9 mouse cellular contexts compared by ENCODE assay signal in the genomic region with DNA sequence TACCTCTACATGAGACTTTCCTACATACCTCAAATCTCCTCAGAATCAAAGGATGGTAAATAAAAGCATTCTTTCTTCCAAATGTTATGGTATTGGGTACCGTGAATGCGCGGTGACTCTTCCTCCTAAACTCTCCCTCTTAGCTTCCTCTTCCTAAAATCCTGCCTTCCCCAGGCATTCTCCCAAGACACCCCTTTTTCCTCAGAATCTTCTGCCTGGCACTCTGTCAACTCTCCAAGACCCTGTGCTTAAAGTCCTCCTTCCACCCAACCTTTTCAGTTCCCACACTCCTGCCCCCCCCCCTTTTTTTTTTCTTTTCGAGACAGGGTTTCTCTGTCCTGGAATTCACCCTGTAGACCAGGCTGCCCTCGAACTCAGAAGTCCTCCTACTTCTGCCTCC. TPM values are rescaled to one million over a fixed set of nuclear protein-coding genes. Genes with fewer than 3 reads are reported as not detected.
A peak's percentile ranks its signal among the peaks of the same experiment; 100 is the strongest.
DNase-seq lines count a peak whose midpoint lies in the region; ATAC-seq lines count a peak whose summit lies in the region.
"Had no signal": no experiment of that assay in that cellular context is flagged by ENCODE, and none has a peak within 500 bp of the region (broad histone marks: within the 10 kb centered on the region; RNA-seq: fewer than 3 reads in every experiment).

No protein-coding gene starts in this region.

- peaks cover 32% of the 10 kb centered on the region for H3K36me3 ChIP-seq in kidney, embryonic 14.5 days (ENCODE audit: control insufficient read depth, insufficient read depth, low read length)
- peaks cover 16% of the 10 kb centered on the region for H3K36me3 ChIP-seq in embryonic facial prominence, embryonic 11.5 days (replicated peaks; ENCODE audit: control insufficient read depth, insufficient read depth, low read depth, low read length)
- H3K36me3 ChIP-seq in hindbrain, embryonic 14.5 days (replicated peaks; ENCODE audit: control insufficient read depth, insufficient read depth) = peaks cover 33% of the 10 kb centered on the region
- H3K36me3 ChIP-seq in midbrain, embryonic 14.5 days (ENCODE audit: control insufficient read depth, insufficient read depth, low read length) = peaks cover 31% of the 10 kb centered on the region

- no peak overlapping the region for H3K9ac ChIP-seq in kidney, embryonic 14.5 days (ENCODE audit: low read depth, low read length)
- H3K9ac ChIP-seq in embryonic facial prominence, embryonic 11.5 days (replicated peaks; ENCODE audit: low read length) = no peak overlapping the region
- 0 out of 2 replicates have a peak overlapping the region, but pooled peaks have one; percentile 6 for H3K9ac ChIP-seq in hindbrain, embryonic 14.5 days
- H3K9ac ChIP-seq in midbrain, embryonic 14.5 days (replicated peaks; ENCODE audit: low read length) = peak overlapping the region; percentile 23; the same call in 1 of the 2 replicates

- DNase-seq in kidney, postnatal 14 days = no peak
- DNase-seq in embryonic facial prominence, embryonic 11.5 days (ENCODE audit: low spot score) = no peak
- DNase-seq in hindbrain, embryonic 14.5 days (ENCODE audit: low spot score) = no peak
- DNase-seq in midbrain, embryonic 14.5 days = peak; percentile 35
- DNase-seq in adrenal gland, adult 18-20 months (ENCODE audit: low spot score in 2 of 2) = no peak
- DNase-seq in thymus, postnatal 14 days = no peak
- DNase-seq in frontal cortex, postnatal 25 days (ENCODE audit: low spot score in 2 of 2) = no peak

- 13% methylated on average over 5 of the region's 5 CpGs for WGBS in kidney, embryonic 14.5 days
- WGBS in embryonic facial prominence, embryonic 11.5 days = 3% methylated on average over 5 of the region's 5 CpGs
- WGBS in hindbrain, embryonic 14.5 days = 0% methylated on average over 5 of the region's 5 CpGs
- whole genome bisulfite sequencing in midbrain, embryonic 14.5 days = under 1% methylated on average over 5 of the region's 5 CpGs

- no peaks in the 10 kb centered on the region for H3K27me3 ChIP-seq in kidney, embryonic 14.5 days (ENCODE audit: control insufficient read depth, insufficient read depth, low read length)
- H3K27me3 ChIP-seq in embryonic facial prominence, embryonic 11.5 days (ENCODE audit: control insufficient read depth, insufficient read depth, low read length) = no peaks in the 10 kb centered on the region
- no peaks in the 10 kb centered on the region for H3K27me3 ChIP-seq in hindbrain, embryonic 14.5 days (ENCODE audit: control insufficient read depth, insufficient read depth, low read length)
- H3K27me3 ChIP-seq in midbrain, embryonic 14.5 days (ENCODE audit: control insufficient read depth, insufficient read depth, low read length) = peaks cover 1% of the 10 kb centered on the region; the same call in 1 of the 2 replicates

- H3K9me3 ChIP-seq in kidney, embryonic 14.5 days (ENCODE audit: control insufficient read depth, low read length) = no peaks in the 10 kb centered on the region
- no peaks in the 10 kb centered on the region for H3K9me3 ChIP-seq in embryonic facial prominence, embryonic 11.5 days (replicated peaks; ENCODE audit: control insufficient read depth, low read length)
- H3K9me3 ChIP-seq in hindbrain, embryonic 14.5 days (ENCODE audit: control insufficient read depth, low read length) = no peaks in the 10 kb centered on the region
- no peaks in the 10 kb centered on the region for H3K9me3 ChIP-seq in midbrain, embryonic 14.5 days (ENCODE audit: control insufficient read depth, low read length)

- no peak overlapping the region for H3K27ac ChIP-seq in kidney, embryonic 14.5 days (ENCODE audit: low read depth, low read length)
- no peak overlapping the region for H3K27ac ChIP-seq in embryonic facial prominence, embryonic 11.5 days (replicated peaks; ENCODE audit: low read depth, low read length)
- peak overlapping the region; percentile 52 for H3K27ac ChIP-seq in hindbrain, embryonic 14.5 days
- H3K27ac ChIP-seq in midbrain, embryonic 14.5 days (replicated peaks; ENCODE audit: low read depth, low read length) = peak overlapping the region; percentile 74

- H3K4me2 ChIP-seq in kidney, embryonic 14.5 days (replicated peaks; ENCODE audit: low read depth, low read length) = peak overlapping the region; percentile 41
- peak overlapping the region; percentile 39 for H3K4me2 ChIP-seq in embryonic facial prominence, embryonic 11.5 days (ENCODE audit: low read depth, low read length)
- H3K4me2 ChIP-seq in hindbrain, embryonic 14.5 days (replicated peaks) = peak overlapping the region; percentile 48
- peak overlapping the region; percentile 64 for H3K4me2 ChIP-seq in midbrain, embryonic 14.5 days (ENCODE audit: low read length)

- ATAC-seq in kidney, embryonic 14.5 days (ENCODE audit: low FRiP score, low TSS enrichment) = no peak
- ATAC-seq in embryonic facial prominence, embryonic 11.5 days (replicated peaks; ENCODE audit: insufficient number of reproducible peaks, low FRiP score, low TSS enrichment, low read depth) = no peak
- no peak for ATAC-seq in hindbrain, embryonic 14.5 days (ENCODE audit: low FRiP score)
- no peak for ATAC-seq in midbrain, embryonic 14.5 days (ENCODE audit: low FRiP score, low TSS enrichment)

- H3K4me3 ChIP-seq in kidney, embryonic 14.5 days (ENCODE audit: low read length) = peak overlapping the region; percentile 27
- peak overlapping the region; percentile 23 for H3K4me3 ChIP-seq in embryonic facial prominence, embryonic 11.5 days (ENCODE audit: low read depth, low read length)
- peak overlapping the region; percentile 18 for H3K4me3 ChIP-seq in hindbrain, embryonic 14.5 days (replicated peaks; ENCODE audit: low read length)
- peak overlapping the region; percentile 92 for H3K4me3 ChIP-seq in midbrain, embryonic 14.5 days (replicated peaks; ENCODE audit: low read depth, low read length)

- peaks cover 20% of the 10 kb centered on the region for H3K4me1 ChIP-seq in kidney, embryonic 14.5 days (ENCODE audit: control insufficient read depth, insufficient read depth, low read length)
- peaks cover 2% of the 10 kb centered on the region; the same call in 1 of the 2 replicates for H3K4me1 ChIP-seq in embryonic facial prominence, embryonic 11.5 days (ENCODE audit: control insufficient read depth, insufficient read depth, low read length)
- H3K4me1 ChIP-seq in hindbrain, embryonic 14.5 days (replicated peaks; ENCODE audit: control insufficient read depth, insufficient read depth, low read length) = peaks cover 21% of the 10 kb centered on the region
- H3K4me1 ChIP-seq in midbrain, embryonic 14.5 days (ENCODE audit: control insufficient read depth, insufficient read depth, low read length) = peaks cover 24% of the 10 kb centered on the region

RNA-seq across cellular contexts. Expression of a gene that starts 0.5 kb away (rescaled TPM):
- 109 and 111 TPM in 2 replicates for polyA plus RNA-seq in kidney, embryonic 14.5 days (2014; fragmentation: Nextera tagmentation; extraction: Ambion mirVana)
- polyA plus RNA-seq in embryonic facial prominence, embryonic 11.5 days (2014; fragmentation: Nextera tagmentation; extraction: Ambion mirVana) = 168 and 170 TPM in 2 replicates
- polyA plus RNA-seq in hindbrain, embryonic 14.5 days (2014; fragmentation: Nextera tagmentation; extraction: Ambion mirVana) = 237 and 242 TPM in 2 replicates
- 281 and 288 TPM in 2 replicates for polyA plus RNA-seq in midbrain, embryonic 14.5 days (2014; fragmentation: Nextera tagmentation; extraction: Ambion mirVana)
- total RNA-seq in adrenal gland, adult 18-20 months (2021) = 100 to 1,000 TPM in 1 of 2 experiments, 10 to 100 TPM in 1; 92.9 to 117 TPM

RNA-seq across cellular contexts. Expression of a gene that starts 9.7 kb away (rescaled TPM):
- polyA plus RNA-seq in kidney, embryonic 14.5 days (2014; fragmentation: Nextera tagmentation; extraction: Ambion mirVana) = 1.2 and 1.3 TPM in 2 replicates
- polyA plus RNA-seq in embryonic facial prominence, embryonic 11.5 days (2014; fragmentation: Nextera tagmentation; extraction: Ambion mirVana) = 2.1 and 2.7 TPM in 2 replicates
- polyA plus RNA-seq in hindbrain, embryonic 14.5 days (2014; fragmentation: Nextera tagmentation; extraction: Ambion mirVana) = 1.3 TPM in 2 replicates
- polyA plus RNA-seq in midbrain, embryonic 14.5 days (2014; fragmentation: Nextera tagmentation; extraction: Ambion mirVana) = 0.63 and 0.88 TPM in 2 replicates
- under 1 TPM; 0.19 to 0.20 TPM for total RNA-seq in adrenal gland, adult 18-20 months (2021)
- total RNA-seq: monocyte, adult 5-6 weeks had no signal

RNA-seq across cellular contexts. Expression of a gene that starts 15.9 kb away (rescaled TPM):
- 69.5 and 93.5 TPM in 2 replicates for polyA plus RNA-seq in kidney, embryonic 14.5 days (2014; fragmentation: Nextera tagmentation; extraction: Ambion mirVana)
- 78.6 and 81.7 TPM in 2 replicates for polyA plus RNA-seq in embryonic facial prominence, embryonic 11.5 days (2014; fragmentation: Nextera tagmentation; extraction: Ambion mirVana)
- 37.6 and 42.6 TPM in 2 replicates for polyA plus RNA-seq in hindbrain, embryonic 14.5 days (2014; fragmentation: Nextera tagmentation; extraction: Ambion mirVana)
- polyA plus RNA-seq in midbrain, embryonic 14.5 days (2014; fragmentation: Nextera tagmentation; extraction: Ambion mirVana) = 37.2 and 37.4 TPM in 2 replicates
- 10 to 100 TPM; 33.0 to 36.0 TPM for total RNA-seq in adrenal gland, adult 18-20 months (2021)

RNA-seq across cellular contexts. Expression of a gene that starts 30.4 kb away (rescaled TPM):
- polyA plus RNA-seq in kidney, embryonic 14.5 days (2014; fragmentation: Nextera tagmentation; extraction: Ambion mirVana) = 3.2 and 3.8 TPM in 2 replicates
- 1.8 and 2.0 TPM in 2 replicates for polyA plus RNA-seq in embryonic facial prominence, embryonic 11.5 days (2014; fragmentation: Nextera tagmentation; extraction: Ambion mirVana)
- 5.2 and 7.3 TPM in 2 replicates for polyA plus RNA-seq in hindbrain, embryonic 14.5 days (2014; fragmentation: Nextera tagmentation; extraction: Ambion mirVana)
- polyA plus RNA-seq in midbrain, embryonic 14.5 days (2014; fragmentation: Nextera tagmentation; extraction: Ambion mirVana) = 5.2 and 8.5 TPM in 2 replicates
- total RNA-seq in adrenal gland, adult 18-20 months (2021) = 1 to 10 TPM in 1 of 2 experiments, under 1 TPM in 1; 0.77 to 1.1 TPM
- total RNA-seq: monocyte, adult 5-6 weeks had no signal

RNA-seq across cellular contexts. Expression of a gene that starts 31.3 kb away (rescaled TPM):
- 2.8 and 4.2 TPM in 2 replicates for polyA plus RNA-seq in kidney, embryonic 14.5 days (2014; fragmentation: Nextera tagmentation; extraction: Ambion mirVana)
- polyA plus RNA-seq in embryonic facial prominence, embryonic 11.5 days (2014; fragmentation: Nextera tagmentation; extraction: Ambion mirVana) = 2.9 and 3.2 TPM in 2 replicates
- polyA plus RNA-seq in hindbrain, embryonic 14.5 days (2014; fragmentation: Nextera tagmentation; extraction: Ambion mirVana) = 20.9 and 23.6 TPM in 2 replicates
- polyA plus RNA-seq in midbrain, embryonic 14.5 days (2014; fragmentation: Nextera tagmentation; extraction: Ambion mirVana) = 25.2 and 30.2 TPM in 2 replicates
- total RNA-seq in adrenal gland, adult 18-20 months (2021) = 1 to 10 TPM; 6.2 to 8.4 TPM
- total RNA-seq: monocyte, adult 5-6 weeks had no signal

Comparison
In these comparisons a context has a peak if more than half of its experiments do, and no peak if none do; other contexts are left out.
1. H3K27ac ChIP-seq: peak in hindbrain, embryonic 14.5 days (single experiment) and midbrain, embryonic 14.5 days (single experiment); none in kidney, embryonic 14.5 days (single experiment) and embryonic facial prominence, embryonic 11.5 days (single experiment).
2. H3K4me3 ChIP-seq: peak in every context shown above with its lines; median percentile 92 in midbrain, embryonic 14.5 days; 27 in kidney, embryonic 14.5 days; 23 in embryonic facial prominence, embryonic 11.5 days; 18 in hindbrain, embryonic 14.5 days.
3. H3K9ac ChIP-seq: peak in hindbrain, embryonic 14.5 days (single experiment) and midbrain, embryonic 14.5 days (single experiment); none in kidney, embryonic 14.5 days (single experiment) and embryonic facial prominence, embryonic 11.5 days (single experiment).
4. Peak in every context shown above with its lines, with median percentiles within 50 percentile points of each other: H3K4me2 ChIP-seq.